Mouse (Mus musculus): ENCODE measurements around the gene Zfp286.
A peak's percentile ranks its signal among the peaks of the same experiment; 100 is the strongest.
"Not testable (repeated sequence)": the region's sequence is repeated elsewhere in the genome, so short reads cannot be mapped to it uniquely, and the experiment has no call there.

Zfp286 gene

DNA sequence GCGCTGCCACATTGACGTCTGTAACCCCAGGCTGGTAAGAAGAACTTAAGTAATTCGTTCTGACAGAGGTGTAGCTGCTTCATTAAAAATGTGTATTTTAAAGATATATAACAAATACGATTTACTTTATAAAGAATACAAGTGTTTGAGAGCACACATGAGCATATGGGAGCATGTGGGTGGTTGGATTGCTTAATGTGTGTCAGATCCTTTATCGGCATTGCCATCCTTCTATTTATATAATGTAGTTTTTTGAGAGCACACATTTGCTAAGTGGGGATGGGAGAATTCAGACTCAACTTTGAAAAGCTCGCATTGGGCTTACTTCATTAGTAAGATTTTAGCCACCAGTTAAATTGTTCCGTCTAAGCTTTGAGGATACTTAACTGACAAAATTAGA, 12.8 kb downstream of the Zfp286 start:
- DNase-seq: no peak

DNA sequence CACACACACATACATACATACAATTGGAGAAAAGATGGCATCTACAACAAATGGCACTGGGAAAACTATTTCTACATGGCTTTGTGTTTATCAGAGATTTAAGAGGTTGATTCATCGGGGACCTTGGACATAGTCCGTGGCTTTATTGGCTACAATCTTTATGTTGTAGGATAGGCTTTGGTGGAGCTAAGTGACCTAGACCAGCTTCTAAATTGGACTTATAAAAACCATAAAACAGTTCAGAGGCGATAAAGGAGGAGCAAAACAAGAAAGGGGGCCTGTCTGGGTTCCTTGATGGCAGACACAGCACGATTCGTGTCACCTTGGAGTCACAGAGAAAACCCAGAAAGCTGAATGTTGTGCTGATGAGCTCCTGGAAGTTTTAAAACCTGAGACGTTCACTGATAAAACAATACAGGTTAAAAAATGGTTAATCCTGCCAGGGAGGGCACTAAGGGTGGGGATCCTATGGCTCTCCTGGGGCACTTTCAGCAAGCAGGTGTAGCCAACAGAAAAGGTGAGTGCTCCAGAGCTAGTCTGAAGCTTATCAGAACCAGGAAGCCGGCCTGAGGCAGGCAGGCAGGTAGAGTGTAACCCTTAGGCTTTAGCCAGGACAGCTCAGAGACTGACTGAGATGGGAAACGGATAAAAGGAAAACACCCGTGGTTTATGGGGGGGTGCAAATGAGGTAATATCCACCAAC, 28.4 kb downstream of the Zfp286 start:
- DNase-seq: no peak

DNA sequence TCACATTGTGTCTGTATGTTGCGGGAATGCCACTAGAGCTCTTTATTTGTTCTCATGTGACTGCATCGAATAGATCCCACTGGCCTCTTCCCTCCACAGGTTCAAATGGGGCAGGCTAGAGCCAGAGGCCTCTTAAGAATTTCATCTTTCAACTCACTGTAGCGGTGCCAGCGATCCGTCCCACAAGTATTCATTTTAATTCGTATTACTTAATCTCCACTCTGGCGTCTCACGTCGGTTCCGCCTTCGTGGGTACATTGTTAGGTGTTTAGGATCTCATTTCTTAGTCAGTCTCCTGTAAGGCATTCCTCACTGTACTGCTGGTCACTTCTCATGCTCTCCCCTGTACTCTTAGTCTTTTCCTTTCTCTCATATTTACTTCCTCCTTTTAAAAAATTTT, 30.8 kb downstream of the Zfp286 start:
- no peak for DNase-seq

DNA sequence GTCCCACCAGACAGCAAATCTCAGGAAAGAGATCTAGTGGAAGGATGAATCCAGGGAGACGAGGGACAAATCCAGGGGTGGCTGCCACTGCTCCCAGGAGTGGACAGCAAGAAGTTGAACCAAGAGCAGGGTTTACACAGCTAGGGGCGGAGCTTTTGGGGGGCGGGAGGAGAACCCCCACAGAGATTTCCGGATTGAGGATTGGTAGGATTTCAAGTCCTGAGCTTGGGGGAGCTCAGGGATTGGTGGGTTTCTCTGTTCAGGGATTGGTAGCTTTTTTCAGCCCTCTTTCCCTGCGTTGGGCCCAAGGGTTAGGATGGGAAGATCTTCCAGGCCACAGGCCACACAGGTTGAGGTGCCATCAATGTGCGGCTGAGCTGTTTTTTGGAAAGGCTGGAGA, 31.4 kb downstream of the Zfp286 start:
- DNase-seq: no peak

GRCm38 (mm10) chr11:62757143-62757507, 32.1 kb downstream of the Zfp286 start:
- no peak for DNase-seq

DNA sequence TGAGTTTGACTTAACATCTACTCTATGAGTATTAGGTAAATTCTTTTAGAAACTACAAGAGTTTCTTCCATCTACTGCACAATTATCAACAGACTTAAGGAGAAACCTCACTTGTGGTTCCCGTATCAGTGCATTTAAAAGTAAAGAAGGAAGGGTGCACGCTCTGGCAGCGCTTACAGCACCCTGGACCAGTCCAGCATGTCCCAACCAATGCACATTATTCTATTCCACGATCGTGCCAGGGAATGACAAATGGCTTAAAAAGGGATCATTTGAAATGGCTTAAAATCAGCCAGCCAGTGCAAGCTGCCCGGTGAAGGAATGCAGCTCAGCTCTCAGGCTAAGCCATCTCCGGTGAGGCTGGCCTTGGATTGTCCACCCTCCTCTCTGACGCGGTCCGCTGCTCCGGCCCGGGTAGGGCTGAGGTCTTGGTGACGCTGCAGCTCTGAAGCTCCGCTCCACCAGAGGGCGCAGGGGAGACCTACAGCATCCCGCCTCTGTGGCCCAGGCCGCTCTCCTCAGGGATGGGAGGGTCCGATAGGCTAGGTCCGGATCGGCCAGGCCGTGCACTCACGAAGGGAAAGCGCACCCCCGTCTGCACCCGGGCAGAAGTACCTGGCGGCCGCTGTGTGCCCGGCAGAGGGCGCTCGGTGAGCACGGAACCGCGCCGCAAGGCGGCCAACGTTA, 32.7 kb downstream of the Zfp286 start:
- peak; percentile 98 for DNase-seq

GRCm38 (mm10) chr11:62752780-62753179, 36.5 kb downstream of the Zfp286 start, which contains the start of gene Gm10428:
TSS of gene Gm10428 (plus strand) at chr11:62753100.
- DNase-seq: no peak

- DNase-seq: no peak
Measured at GRCm38 (mm10) chr11:62752191-62752590, 37.1 kb downstream of the Zfp286 start.

GRCm38 (mm10) chr11:62749445-62749844, 39.8 kb downstream of the Zfp286 start:
- DNase-seq: not testable (repeated sequence)

DNA sequence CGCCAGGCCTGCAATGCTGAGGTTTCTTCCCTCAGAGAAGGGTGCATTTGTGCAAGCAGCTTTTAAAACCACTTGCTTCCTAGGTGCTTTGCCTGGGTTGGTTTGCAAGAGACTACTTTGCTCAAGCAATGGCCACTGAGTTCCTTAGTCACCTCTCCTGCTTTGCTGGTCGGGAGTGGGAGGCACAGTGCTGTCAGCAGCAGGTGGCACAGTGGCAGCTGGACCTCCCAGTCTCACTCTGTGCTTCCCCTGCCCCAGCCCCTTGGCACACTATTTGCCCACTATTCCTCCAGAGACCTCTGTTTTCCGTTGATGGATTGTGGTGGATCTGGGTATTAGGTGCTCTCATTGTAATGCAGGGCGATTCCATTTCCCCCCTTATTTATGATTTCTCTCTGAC, 41.2 kb downstream of the Zfp286 start:
- no peak for DNase-seq

DNA sequence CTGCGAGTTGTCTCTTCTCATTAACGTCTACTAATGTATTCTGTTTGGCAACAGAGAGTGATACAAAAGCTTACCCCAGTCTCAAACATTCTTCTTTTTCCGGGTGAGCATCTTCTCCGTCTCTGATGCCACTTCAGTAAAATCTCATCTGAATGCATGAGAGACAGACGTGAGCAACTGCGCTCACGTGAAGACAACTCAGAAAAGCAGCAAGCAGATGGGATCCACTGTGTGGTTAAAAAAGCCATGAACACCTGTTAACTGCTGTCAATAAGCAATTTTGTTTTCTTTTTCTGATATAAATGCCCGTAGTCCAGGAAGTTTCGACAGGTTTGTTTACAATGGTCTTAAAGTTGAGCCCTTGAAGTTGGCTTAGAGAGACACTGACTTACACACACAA, 42.0 kb downstream of the Zfp286 start:
- DNase-seq: no peak

- DNase-seq: peak; percentile 83
Measured at GRCm38 (mm10) chr11:62746001-62746533, 43.2 kb downstream of the Zfp286 start.

DNA sequence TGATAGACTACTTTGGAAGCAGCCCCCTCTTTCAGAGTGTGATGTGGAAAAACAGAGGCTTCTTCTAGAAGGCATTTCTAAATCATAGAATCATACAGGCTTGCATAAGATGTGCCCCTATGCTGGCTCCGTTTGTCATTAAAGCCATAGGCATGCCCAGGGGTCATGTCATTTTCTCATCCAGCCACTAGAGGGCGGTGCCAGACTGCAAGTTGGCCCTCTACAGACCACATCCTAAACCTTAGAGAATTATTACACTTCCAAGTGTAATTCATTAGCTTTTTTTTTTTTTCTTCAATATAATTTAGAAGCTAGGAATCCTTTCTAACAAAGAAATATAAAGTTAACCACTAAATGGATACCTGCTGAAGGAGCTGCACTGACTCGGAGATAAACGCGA, 45.2 kb downstream of the Zfp286 start:
- DNase-seq: peak; percentile 80

- peak; percentile 56 for DNase-seq
Measured at GRCm38 (mm10) chr11:62742261-62742957, 46.9 kb downstream of the Zfp286 start.

GRCm38 (mm10) chr11:62741186-62741585, 48.1 kb downstream of the Zfp286 start:
- DNase-seq: no peak

DNA sequence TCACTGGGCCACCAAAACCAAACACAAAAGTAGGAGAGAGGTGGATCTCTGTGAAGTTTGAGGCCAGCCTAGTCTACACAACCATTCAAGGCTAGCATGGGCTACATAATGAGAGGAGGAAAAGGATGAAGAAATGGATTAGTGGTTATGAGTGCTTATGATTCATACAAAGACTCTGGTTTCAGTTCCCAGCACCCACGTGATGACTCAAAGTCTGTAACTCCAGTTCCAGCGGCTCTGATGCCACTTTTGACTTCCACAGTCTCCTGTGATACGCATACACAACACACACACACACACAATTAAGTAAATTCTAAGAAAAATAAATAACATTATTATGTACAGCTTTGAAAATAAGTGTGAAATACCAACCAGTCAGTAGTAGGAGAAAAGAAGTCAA, 56.6 kb downstream of the Zfp286 start:
- DNase-seq: no peak

DNA sequence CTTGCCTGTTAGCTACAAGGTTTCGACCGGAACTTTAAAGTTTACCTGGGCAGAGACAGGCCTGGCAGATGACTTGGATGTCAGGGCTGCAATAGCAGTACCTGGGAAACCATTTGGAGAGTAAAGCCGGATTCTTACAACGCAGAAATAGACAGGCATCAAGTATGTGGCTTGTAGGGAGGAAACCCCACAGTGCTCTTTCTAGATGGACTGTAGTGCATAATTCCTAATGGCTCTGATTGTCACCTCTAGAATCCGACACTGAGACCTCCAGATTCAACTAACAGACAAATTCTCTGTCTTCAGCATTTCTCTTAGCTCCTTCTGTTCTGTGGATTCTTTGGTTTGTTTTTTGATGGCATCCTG, 57.3 kb downstream of the Zfp286 start:
- DNase-seq: no peak

GRCm38 (mm10) chr11:62731311-62732021, 57.8 kb downstream of the Zfp286 start, which contains the start of gene Zfp287:
TSS of gene Zfp287 (minus strand) at chr11:62731905.
- peak; percentile 96 for DNase-seq

- no peak for DNase-seq
Measured at GRCm38 (mm10) chr11:62728276-62728675, 61.0 kb downstream of the Zfp286 start.

DNA sequence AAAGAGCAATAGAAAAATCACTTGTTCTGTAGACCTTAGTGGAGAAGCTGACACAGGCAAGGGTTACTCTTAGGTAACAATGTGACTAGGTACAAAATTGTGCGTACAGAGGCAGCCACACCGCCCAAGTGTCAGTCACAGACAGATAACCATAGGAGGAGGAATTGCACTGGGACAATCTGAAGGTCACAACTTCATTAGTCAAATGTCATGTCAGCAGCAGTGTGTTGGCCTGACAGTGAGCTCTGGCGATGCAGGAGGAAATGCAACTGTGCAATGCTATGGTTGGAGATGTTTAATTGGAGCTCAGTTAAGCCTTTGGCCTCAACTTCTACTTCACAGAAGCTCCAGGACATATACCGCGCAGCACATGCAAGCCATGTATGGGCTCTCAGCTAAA, 78.6 kb downstream of the Zfp286 start:
- DNase-seq: no peak

DNA sequence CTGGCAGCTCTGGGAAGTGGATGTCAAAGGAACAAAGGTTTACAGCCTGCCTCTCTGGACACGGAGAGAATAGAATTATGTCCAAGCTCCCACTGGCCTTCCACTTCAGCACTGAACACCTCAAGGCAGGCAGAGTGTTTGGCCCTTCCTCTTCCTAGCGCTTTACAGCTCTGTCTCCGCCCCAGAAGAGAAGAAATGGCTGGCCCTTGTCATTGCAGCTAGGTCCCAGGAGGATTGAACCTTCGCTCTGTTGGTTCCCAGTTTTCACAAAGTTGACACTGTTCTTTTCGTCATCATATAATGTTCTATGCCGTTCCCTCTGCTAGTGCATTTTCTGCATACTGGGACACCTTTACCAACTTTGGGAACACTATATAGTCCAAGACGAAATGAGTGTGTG, 81.0 kb downstream of the Zfp286 start:
- no peak for DNase-seq

DNA sequence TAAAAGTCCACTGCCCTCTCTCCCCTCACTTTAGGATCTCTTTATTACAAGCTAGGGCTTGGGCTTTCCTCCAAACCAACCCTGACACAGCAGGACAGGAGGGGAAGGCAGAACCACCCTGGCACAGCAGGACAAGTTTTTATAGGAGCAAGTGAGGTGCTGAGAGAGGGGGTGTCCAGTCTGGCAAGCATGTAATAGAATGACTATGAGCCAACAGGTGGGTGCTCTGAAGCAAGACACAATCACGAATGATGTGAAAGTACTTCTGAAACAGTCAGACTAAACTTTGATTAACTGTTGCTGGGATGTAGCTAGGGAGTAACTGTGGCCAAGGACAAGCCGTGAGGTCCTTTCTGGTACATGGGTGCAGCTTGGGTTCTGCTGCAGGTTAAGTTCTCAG, 83.1 kb downstream of the Zfp286 start:
- no peak for DNase-seq
